Mouse (Mus musculus) embryonic facial prominence, embryonic 13.5 days (tissue): ENCODE measurements at regions not wholly inside any gene's neighbourhood (a gene's known extent, or its start where the extent isn't known, plus 50 kb on each side); places are given as distances from the start of the nearest gene placed in this dataset.

Experiments used
- ATAC-seq: fragments of 200-750 bp; cut with Nextera tagmentation; 2 replicates; pipeline ENCODE4 v1.8.0; 2017; ENCODE audit warnings: low read depth; ENCODE audit not compliant: insufficient number of reproducible peaks, insufficient read depth, low FRiP score, low TSS enrichment
- H3K27ac ChIP-seq: fragments of 300-500 bp; sonication (generic); 2 replicates; pipeline ENCODE4 v1.5.1; 2015; ENCODE audit warnings: moderate library complexity, mild to moderate bottlenecking, inconsistent platforms
- H3K27me3 ChIP-seq: fragments of 300-500 bp; sonication (generic); 2 replicates; pipeline ENCODE4 v1.6.1; 2015; ENCODE audit warnings: mild to moderate bottlenecking, inconsistent platforms
- H3K36me3 ChIP-seq: fragments of 300-500 bp; sonication (generic); 2 replicates; pipeline ENCODE4 v1.6.1; 2015; ENCODE audit warnings: mild to moderate bottlenecking, inconsistent platforms
- H3K4me1 ChIP-seq: fragments of 300-500 bp; sonication (generic); 2 replicates; pipeline ENCODE4 v1.6.1; 2015; ENCODE audit warnings: inconsistent platforms
- H3K4me2 ChIP-seq: fragments of 300-500 bp; sonication (generic); 2 replicates; pipeline ENCODE4 v1.6.1; 2015; ENCODE audit warnings: moderate library complexity, mild to moderate bottlenecking, inconsistent platforms
- H3K4me3 ChIP-seq: fragments of 300-500 bp; sonication (generic); 2 replicates; pipeline ENCODE4 v1.5.1; 2015; ENCODE audit warnings: mild to moderate bottlenecking, inconsistent platforms
- H3K9ac ChIP-seq: fragments of 300-500 bp; sonication (generic); 2 replicates; pipeline ENCODE4 v1.6.1; 2015; ENCODE audit warnings: mild to moderate bottlenecking, inconsistent platforms
- H3K9me3 ChIP-seq: fragments of 300-500 bp; sonication (generic); 2 replicates; pipeline ENCODE4 v1.6.1; 2016; ENCODE audit warnings: inconsistent platforms
- WGBS: fragments of 180-500 bp; shearing (Covaris S2); methylation state at CpG from one replicate; pipeline ENCODE4 v1.1.7; 2015; ENCODE audit warnings: mixed read lengths; 5-methylcytosine and 5-hydroxymethylcytosine counted together

- WGBS = 66% methylated on average over 5 of the region's 5 CpGs
- Histone ChIP-seq H3K4me2 (no peak overlapping the region), H3K36me3 (no peaks in the 10 kb centered on the region), H3K4me1 (0 out of 2 replicates have a peak, but pooled peaks cover 6% of the 10 kb centered on the region), H3K9me3 (no peaks in the 10 kb centered on the region), H3K4me3 (no peak overlapping the region), H3K9ac (no peak overlapping the region), H3K27ac (no peak overlapping the region), H3K27me3 (no peaks in the 10 kb centered on the region)
- no peak for ATAC-seq
Measured at GRCm38 (mm10) chr6:141041358-141041757, 207.7 kb upstream of the Pde3a start.

GRCm38 (mm10) chr6:141041781-141042625 lies 207.1 kb upstream of the Pde3a start:
- Histone ChIP-seq H3K27ac (no peak overlapping the region), H3K4me3 (no peak overlapping the region), H3K4me1 (0 out of 2 replicates have a peak, but pooled peaks cover 6% of the 10 kb centered on the region), H3K9me3 (no peaks in the 10 kb centered on the region), H3K27me3 (no peaks in the 10 kb centered on the region), H3K36me3 (no peaks in the 10 kb centered on the region), H3K4me2 (no peak overlapping the region), H3K9ac (no peak overlapping the region)
- ATAC-seq = no peak
- 63% methylated on average over 16 of the region's 16 CpGs for WGBS

- H3K36me3 ChIP-seq = no peaks in the 10 kb centered on the region
- 0 out of 2 replicates have a peak, but pooled peaks cover 9% of the 10 kb centered on the region for H3K4me1 ChIP-seq
- no peaks in the 10 kb centered on the region for H3K9me3 ChIP-seq
- H3K4me2 ChIP-seq = no peak overlapping the region
- no peaks in the 10 kb centered on the region for H3K27me3 ChIP-seq
- H3K4me3 ChIP-seq = no peak overlapping the region
- ATAC-seq = no peak
- H3K27ac ChIP-seq = no peak overlapping the region
- H3K9ac ChIP-seq = no peak overlapping the region
- 84% methylated on average over 2 of the region's 2 CpGs for WGBS
Measured at GRCm38 (mm10) chr6:141048271-141048670, 200.8 kb upstream of the Pde3a start.

- H3K4me2 ChIP-seq = no peak overlapping the region
- no peaks in the 10 kb centered on the region for H3K9me3 ChIP-seq
- H3K9ac ChIP-seq = no peak overlapping the region
- no peak for ATAC-seq
- 0 out of 2 replicates have a peak, but pooled peaks cover 9% of the 10 kb centered on the region for H3K4me1 ChIP-seq
- no peaks in the 10 kb centered on the region for H3K27me3 ChIP-seq
- H3K27ac ChIP-seq = no peak overlapping the region
- 44% methylated on average over 11 of the region's 11 CpGs for WGBS
- H3K36me3 ChIP-seq = no peaks in the 10 kb centered on the region
- H3K4me3 ChIP-seq = no peak overlapping the region
Measured at GRCm38 (mm10) chr6:141050038-141050684, 198.9 kb upstream of the Pde3a start.

GRCm38 (mm10) chr6:141054026-141054425 lies 195.0 kb upstream of the Pde3a start:
- H3K36me3 ChIP-seq = no peaks in the 10 kb centered on the region
- WGBS = 82% methylated on average over 7 of the region's 7 CpGs
- H3K9me3 ChIP-seq = peaks cover 5% of the 10 kb centered on the region; the same call in 1 of the 2 replicates
- no peak for ATAC-seq
- no peak overlapping the region for H3K4me2 ChIP-seq
- 0 out of 2 replicates have a peak, but pooled peaks cover 9% of the 10 kb centered on the region for H3K4me1 ChIP-seq
- no peaks in the 10 kb centered on the region for H3K27me3 ChIP-seq
- no peak overlapping the region for H3K27ac ChIP-seq
- no peak overlapping the region for H3K9ac ChIP-seq
- no peak overlapping the region for H3K4me3 ChIP-seq

GRCm38 (mm10) chr6:141059250-141059916 lies 189.7 kb upstream of the Pde3a start:
- Histone ChIP-seq H3K4me2 (no peak overlapping the region), H3K36me3 (no peaks in the 10 kb centered on the region), H3K4me3 (no peak overlapping the region), H3K9ac (no peak overlapping the region), H3K9me3 (peaks cover 5% of the 10 kb centered on the region; the same call in 1 of the 2 replicates), H3K27ac (no peak overlapping the region), H3K27me3 (no peaks in the 10 kb centered on the region), H3K4me1 (no peaks in the 10 kb centered on the region)
- ATAC-seq = no peak
- 89% methylated on average over 11 of the region's 11 CpGs for WGBS

- no peak overlapping the region for H3K27ac ChIP-seq
- no peaks in the 10 kb centered on the region for H3K9me3 ChIP-seq
- ATAC-seq = no peak
- 78% methylated on average over 4 of the region's 4 CpGs for WGBS
- H3K4me1 ChIP-seq = no peaks in the 10 kb centered on the region
- no peak overlapping the region for H3K4me3 ChIP-seq
- H3K36me3 ChIP-seq = no peaks in the 10 kb centered on the region
- no peak overlapping the region for H3K4me2 ChIP-seq
- no peak overlapping the region for H3K9ac ChIP-seq
- no peaks in the 10 kb centered on the region for H3K27me3 ChIP-seq
Measured at GRCm38 (mm10) chr6:141065724-141066123, 183.3 kb upstream of the Pde3a start.

GRCm38 (mm10) chr6:141068861-141069467 lies 180.1 kb upstream of the Pde3a start:
- Histone ChIP-seq H3K27me3 (no peaks in the 10 kb centered on the region), H3K27ac (no peak overlapping the region), H3K4me1 (no peaks in the 10 kb centered on the region), H3K36me3 (no peaks in the 10 kb centered on the region), H3K4me2 (no peak overlapping the region), H3K9me3 (no peaks in the 10 kb centered on the region), H3K9ac (no peak overlapping the region), H3K4me3 (no peak overlapping the region)
- ATAC-seq = no peak
- WGBS = 68% methylated on average over 6 of the region's 6 CpGs

- Histone ChIP-seq H3K9me3 (no peaks in the 10 kb centered on the region), H3K4me3 (no peak overlapping the region), H3K9ac (no peak overlapping the region), H3K4me1 (no peaks in the 10 kb centered on the region), H3K27ac (no peak overlapping the region), H3K4me2 (no peak overlapping the region), H3K27me3 (no peaks in the 10 kb centered on the region), H3K36me3 (no peaks in the 10 kb centered on the region)
- no peak for ATAC-seq
- WGBS = 78% methylated on average over 6 of the region's 6 CpGs
Measured at GRCm38 (mm10) chr6:141069896-141070295, 179.2 kb upstream of the Pde3a start.

GRCm38 (mm10) chr6:141071507-141071906 lies 177.6 kb upstream of the Pde3a start:
- Histone ChIP-seq H3K27me3 (no peaks in the 10 kb centered on the region), H3K9me3 (no peaks in the 10 kb centered on the region), H3K9ac (no peak overlapping the region), H3K36me3 (no peaks in the 10 kb centered on the region), H3K4me1 (no peaks in the 10 kb centered on the region), H3K4me3 (no peak overlapping the region), H3K4me2 (no peak overlapping the region), H3K27ac (no peak overlapping the region)
- 79% methylated on average over 2 of the region's 2 CpGs for WGBS
- no peak for ATAC-seq

GRCm38 (mm10) chr6:141091076-141091780 lies 157.8 kb upstream of the Pde3a start:
- H3K4me1 ChIP-seq = peaks cover 7% of the 10 kb centered on the region; the same call in 1 of the 2 replicates
- H3K4me3 ChIP-seq = no peak overlapping the region
- no peaks in the 10 kb centered on the region for H3K36me3 ChIP-seq
- H3K4me2 ChIP-seq = no peak overlapping the region
- no peak overlapping the region for H3K9ac ChIP-seq
- H3K27me3 ChIP-seq = no peaks in the 10 kb centered on the region
- H3K9me3 ChIP-seq = no peaks in the 10 kb centered on the region
- WGBS = 34% methylated on average over 9 of the region's 9 CpGs
- ATAC-seq = no peak
- no peak overlapping the region for H3K27ac ChIP-seq
